Mouse (Mus musculus) erythroblast, adult 5-6 weeks (primary cell): Measurements from ENCODE around the gene Rtl8a. TPM values are rescaled to one million over a fixed set of nuclear protein-coding genes. Genes with fewer than 3 reads are reported as not detected.
"Not testable (repeated sequence)": the region's sequence is repeated elsewhere in the genome, so short reads cannot be mapped to it uniquely, and the experiment has no call there.

Experiments used
- ATAC-seq: replicated peaks from 2 replicates; pipeline ENCODE4 v1.8.0; 2016; ENCODE audit warnings: moderate number of reproducible peaks, mild to moderate bottlenecking, moderate TSS enrichment, inconsistent platforms; ENCODE audit not compliant: poor library complexity, low FRiP score, severe bottlenecking
- total RNA-seq, 2 experiments: library from RNA; stranded (forward) in 1 of 2; stranded (reverse) in 1 of 2; fragments of 150-400 nt in 1 of 2; fragments of 200-764, 138-1000 nt in 1 of 2; gene quantifications; 2 replicates each; pipeline versions ENCODE4 v1.2.3 to v1.2.4; 2015 to 2017; ENCODE audit warnings: low replicate concordance in 2 of 2

Rtl8a gene
- total RNA-seq (2015; ENCODE audit: low replicate concordance) (4.0 TPM in 1 of 2 replicates, not detected in the other), total RNA-seq (2017; ENCODE audit: low replicate concordance) (0.42 and 1.4 TPM in 2 replicates)

DNA sequence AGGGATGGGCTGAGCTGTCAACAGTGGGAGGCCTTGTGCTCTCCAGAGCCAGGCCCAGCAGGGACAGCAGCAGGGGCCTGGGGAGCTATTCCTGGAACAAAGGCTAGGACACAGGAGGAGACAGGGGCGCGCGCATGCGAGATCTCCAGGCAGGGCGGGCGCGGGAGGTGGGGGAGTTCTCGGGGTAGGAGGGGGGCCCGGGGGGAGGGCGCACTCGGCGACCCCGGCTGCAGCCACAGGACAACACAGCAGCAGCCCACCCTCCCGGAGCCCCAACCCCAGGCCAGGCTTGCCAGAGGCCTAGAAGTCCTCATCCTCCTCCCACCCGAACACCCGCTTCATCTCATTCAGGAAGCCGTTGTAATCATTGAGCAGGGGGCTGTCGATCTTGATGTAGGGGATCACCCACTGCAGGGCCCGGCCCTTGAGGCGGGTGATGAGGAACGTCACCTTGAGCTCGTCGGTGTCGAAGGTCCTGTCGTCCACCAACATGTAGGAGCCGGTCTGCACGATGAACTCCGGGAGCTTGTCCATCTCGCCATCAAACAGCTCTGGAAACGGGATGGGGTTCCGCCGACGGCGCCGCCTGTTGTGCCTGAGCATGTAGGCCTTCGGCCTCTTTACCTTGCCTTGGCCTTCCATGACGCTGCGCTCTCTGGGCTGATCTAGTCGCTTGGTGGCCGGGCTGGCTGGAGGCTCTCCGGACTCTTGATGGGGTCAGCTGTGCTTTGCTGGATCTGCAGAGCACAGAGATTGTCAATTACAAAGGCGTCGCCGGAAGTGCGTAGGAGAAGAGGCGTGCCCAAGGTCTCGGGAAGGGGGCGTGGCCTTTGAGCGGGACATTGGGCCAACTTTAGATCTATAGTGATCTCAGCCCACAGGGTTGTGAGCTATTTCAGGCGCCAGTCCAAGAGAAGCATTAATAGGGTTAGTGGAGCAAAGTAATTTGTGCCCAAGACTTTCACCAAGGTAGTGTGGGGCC, at the start of gene Rtl8a:
TSS of gene Rtl8a (minus strand) at position 703 of the 982 bp plus-strand sequence.
- ATAC-seq = not testable (repeated sequence)

DNA sequence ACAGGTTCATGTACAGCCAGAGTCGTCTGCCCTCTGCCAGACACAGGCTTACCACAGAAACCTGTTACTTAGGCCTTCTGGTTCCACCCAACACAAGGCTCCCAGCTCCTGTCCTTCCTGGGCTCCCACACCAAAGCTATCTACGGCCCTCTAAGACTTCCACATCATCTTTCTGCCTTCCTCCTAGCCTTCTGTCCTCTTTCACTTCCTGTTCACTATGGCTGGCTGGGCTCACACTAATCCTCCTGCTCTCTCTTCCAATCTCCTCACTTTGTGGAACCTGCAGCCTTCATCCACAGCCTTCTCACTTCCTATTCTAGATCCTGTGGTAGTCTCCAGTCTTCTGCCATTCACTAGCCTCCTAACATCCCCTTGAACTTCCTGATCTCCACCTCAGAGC, 49.7 kb upstream of the Rtl8a start:
- no peak for ATAC-seq

DNA sequence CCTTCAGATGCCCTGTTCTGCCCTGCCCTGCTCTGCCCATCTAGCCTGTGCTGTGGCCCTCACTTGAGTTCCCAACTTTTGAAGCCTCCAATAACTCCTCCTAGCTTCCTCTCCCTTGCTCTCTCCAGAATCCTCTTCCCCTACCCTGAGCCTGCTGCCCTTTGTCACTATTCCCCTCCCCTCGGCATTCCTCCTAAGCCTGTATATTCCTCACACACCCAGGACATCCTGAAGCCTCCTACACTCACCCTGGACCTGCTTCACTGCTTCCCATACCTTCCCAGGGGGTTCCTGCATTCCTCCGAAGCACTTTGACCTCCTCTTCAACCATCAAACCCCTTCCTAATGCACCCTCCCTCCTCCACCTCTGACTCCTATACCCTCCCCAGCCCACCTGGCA, 48.6 kb upstream of the Rtl8a start:
- no peak for ATAC-seq

DNA sequence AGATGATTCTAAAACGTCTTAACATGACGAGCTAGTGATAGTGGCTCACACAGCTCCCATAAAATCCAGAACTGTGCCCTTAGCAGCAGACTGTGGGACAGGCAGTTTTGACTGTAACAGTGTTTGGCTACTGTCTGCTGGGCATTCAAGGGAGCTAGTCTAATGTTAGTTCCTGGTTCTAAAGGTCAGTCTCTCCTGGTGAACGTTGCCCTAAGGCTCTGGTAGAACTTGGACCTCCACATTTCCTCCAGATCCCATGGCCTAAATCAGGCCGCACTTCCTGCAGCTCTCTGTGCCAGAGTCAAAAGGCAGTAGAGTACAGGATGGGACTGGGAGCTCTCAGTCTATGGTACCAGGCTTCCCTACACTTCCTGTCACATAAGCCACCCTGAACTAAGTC, 41.2 kb upstream of the Rtl8a start:
- not testable (repeated sequence) for ATAC-seq

DNA sequence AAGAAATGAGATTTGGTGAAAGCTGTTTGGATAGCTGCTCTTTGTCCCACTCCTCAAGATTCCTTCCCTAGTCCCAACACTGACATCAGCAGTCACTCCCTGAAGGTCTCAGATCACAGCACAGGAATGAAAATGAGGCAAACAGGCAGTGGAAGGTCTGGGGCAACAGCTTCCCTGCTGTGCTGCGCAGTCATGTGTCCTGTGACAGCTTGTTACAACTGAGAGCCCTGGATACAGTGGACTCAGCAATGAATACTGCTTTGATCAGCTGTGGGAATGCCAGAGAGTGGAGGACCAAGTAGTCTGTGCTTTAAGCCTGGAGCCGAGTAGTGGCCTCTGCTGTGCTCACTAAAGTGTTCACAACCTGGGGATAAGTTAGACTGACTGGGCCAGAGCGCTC, 39.2 kb upstream of the Rtl8a start:
- ATAC-seq = not testable (repeated sequence)

DNA sequence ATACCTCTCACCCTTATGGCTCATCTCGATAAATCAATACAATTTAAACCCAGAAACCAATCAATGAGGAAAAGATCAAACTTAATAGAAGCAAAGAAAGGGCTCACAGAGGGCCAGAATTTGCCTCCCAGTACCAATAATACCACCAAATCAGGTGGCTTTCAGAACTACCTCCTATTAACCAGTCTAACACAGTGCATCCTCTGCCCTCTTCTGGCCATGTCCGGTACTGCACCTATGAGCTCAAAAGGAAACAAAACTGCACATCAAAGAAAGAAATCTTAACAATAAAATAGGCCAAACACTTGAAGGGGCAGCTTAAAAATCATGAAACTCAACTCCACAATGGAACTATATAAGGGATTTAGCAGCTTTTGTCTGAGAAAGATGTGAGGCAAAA, 33.5 kb upstream of the Rtl8a start:
- not testable (repeated sequence) for ATAC-seq

DNA sequence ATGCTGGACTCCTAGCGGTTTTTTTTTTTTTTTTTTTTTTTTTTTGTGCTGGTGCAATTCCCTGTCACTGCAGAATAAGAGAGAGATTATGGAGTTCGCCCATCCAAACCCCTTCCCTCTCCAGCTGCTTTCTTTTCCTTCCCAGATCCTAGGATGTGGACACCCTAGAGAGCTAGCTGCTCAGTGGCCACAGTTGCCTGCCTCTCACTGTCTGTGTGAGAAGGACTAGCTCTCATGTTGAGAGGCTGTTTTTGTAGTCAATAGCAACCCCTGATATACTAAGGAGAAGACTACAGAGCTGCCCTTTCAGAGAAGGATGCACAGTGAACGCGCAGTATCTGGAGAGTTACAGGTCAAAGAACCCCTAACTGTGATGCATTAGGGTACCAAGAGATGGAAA, 27.2 kb upstream of the Rtl8a start:
- ATAC-seq = not testable (repeated sequence)

DNA sequence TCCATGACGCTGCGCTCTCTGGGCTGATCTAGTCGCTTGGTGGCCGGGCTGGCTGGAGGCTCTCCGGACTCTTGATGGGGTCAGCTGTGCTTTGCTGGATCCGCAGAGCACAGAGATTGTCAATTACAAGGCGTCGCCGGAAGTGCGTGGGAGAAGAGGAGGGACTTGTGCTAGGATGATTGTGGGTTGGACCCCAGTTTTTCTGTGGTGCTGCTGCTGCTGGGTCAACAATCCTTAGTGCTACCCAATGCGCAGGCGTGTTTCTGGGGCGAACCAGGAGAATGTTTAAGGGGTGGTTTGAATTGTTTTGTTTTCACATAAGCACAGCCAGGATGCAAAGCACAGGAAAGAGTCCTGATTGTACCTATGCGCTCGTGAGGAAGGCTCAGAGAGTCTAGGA, 26.8 kb upstream of the Rtl8a start, which contains the start of gene Rtl8b:
TSS of gene Rtl8b (minus strand) at position 115 of the 400 bp plus-strand sequence.
- ATAC-seq = no peak

DNA sequence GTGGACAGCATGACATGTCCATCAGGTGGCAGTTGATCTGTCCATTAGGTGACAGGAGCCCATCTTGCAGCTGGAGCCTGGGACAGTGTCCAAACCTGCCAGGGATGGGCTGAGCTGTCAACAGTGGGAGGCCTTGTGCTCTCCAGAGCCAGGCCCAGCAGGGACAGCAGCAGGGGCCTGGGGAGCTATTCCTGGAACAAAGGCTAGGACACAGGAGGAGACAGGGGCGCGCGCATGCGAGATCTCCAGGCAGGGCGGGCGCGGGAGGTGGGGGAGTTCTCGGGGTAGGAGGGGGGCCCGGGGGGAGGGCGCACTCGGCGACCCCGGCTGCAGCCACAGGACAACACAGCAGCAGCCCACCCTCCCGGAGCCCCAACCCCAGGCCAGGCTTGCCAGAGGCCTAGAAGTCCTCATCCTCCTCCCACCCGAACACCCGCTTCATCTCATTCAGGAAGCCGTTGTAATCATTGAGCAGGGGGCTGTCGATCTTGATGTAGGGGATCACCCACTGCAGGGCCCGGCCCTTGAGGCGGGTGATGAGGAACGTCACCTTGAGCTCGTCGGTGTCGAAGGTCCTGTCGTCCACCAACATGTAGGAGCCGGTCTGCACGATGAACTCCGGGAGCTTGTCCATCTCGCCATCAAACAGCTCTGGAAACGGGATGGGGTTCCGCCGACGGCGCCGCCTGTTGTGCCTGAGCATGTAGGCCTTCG, 26.2 kb upstream of the Rtl8a start:
- not testable (repeated sequence) for ATAC-seq

DNA sequence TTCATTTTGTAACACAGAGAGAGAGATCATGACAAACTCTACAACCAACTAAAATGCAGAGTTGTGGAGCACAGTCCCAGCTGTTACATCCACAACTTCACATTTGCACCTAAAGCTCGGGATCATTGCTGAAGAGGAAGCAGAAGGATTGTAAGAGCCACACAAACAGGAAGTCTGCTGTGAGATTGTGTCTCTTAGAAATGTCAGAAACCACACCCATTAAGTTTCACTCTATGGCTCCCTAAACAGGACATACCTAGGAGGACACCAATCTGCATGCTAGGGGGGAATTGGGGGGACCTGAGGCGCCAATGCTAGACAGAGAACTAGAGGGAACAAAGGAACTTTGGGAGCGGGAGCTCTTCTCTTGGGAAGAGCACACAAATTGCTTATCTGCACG, 9.4 kb upstream of the Rtl8a start:
- not testable (repeated sequence) for ATAC-seq

DNA sequence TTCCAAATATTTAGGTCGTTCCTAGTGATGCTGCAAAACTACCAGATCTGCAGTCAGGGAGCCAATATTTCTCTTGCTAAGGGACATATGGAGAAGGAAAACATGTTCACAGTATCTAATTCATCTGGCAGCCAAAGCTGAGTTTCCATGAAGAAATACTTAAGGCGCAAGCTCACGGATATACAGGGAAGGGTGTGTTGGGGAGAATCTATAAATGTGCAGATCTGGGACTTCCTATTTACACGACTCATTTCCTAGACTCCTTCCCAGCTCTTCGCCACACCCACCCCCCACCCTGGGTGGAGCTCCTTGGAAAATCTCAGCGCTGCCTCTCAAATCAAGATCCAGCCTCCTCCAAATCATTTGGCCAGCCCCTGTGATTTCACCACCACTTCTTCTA, 2.4 kb upstream of the Rtl8a start:
- no peak for ATAC-seq

DNA sequence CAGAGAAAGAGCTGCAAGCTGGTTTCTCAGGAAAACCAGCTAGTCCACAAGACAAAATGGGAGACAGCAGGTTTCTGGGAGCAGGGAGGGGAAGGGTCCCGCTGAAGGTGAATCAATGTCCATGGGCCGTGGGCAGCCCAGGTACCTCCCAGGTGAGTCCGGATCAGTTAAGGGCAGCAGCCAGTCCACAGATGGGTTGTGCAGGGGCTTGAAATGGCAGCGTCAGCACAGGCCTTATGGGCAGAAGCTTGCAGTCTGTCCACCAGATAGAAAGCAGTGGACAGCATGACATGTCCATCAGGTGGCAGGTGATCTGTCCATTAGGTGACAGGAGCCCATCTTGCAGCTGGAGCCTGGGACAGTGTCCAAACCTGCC, 890 bp downstream of the Rtl8a start:
- ATAC-seq = not testable (repeated sequence)

DNA sequence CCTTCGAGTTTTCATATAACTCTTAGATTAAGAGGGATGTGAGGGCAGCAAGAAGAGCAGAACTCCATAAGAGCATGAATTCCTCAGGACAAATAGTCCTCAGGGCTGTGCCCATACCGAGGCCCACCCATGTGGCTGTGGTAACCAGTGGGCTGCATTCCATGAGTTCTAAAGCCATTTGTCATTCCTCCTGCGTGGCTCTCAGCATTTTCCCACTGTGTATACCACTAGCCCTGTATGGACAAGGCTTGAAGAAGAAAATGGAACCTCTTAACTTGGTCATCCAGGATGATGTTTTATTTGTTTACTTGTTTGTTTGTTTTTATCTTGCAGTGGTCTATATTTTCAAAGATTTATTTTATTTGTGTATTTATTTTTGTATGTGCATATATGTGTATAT, 5.4 kb downstream of the Rtl8a start:
- not testable (repeated sequence) for ATAC-seq

DNA sequence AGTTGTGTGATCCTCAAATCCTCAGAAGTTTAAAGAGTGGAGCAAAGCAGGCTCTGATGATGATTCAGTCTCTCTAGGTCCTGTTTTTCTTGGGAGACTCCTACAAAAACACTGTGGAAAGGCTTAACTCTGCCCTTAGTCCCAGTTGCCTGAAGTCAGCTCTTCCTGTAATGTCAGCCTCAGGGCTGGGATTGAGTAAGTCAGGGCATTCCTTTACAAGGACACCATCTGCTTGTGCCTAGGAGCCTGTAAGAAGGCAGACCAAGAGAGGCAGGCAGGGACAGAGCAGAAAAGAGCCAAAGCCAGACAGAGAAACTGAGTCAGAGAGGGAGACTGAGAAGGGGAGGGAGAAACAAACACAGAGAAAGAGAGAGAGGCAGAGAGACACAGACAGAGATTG, 32.1 kb downstream of the Rtl8a start:
- not testable (repeated sequence) for ATAC-seq

DNA sequence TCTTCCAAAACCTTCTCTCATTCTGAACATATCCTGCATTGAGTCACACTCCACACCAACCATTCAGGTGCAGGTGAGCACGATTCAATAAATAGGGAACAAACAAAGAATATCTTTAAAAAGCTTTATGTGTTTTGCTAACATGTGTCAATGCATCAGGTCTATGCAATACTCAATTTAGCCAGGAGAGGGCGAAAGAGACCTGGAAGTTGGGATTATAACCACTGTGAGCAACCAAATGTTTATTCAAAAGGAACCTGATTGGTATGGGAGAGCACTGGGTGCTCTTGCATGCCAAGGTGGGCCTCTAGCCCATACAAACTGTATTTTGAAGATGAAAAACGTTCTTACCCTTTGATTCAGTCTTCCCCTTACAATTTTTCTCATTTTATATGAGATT, 32.9 kb downstream of the Rtl8a start:
- ATAC-seq = no peak

DNA sequence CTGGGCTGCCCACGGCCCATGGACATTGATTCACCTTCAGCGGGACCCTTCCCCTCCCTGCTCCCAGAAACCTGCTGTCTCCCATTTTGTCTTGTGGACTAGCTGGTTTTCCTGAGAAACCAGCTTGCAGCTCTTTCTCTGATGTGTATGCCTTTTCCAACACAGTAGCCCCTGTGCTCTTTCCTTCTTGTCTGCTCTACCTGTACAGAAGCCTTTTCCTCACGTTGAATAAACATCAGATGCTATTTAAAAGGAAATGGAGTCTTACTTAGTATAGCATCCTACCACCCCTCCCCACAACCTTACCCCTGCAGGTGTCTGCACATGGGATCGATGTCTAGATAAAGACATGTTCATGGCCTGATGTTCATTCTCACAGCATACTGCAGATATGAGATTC, 34.6 kb downstream of the Rtl8a start, which contains the start of gene Gm14597:
TSS of gene Gm14597 (minus strand) at position 101 of the 400 bp plus-strand sequence.
- ATAC-seq = not testable (repeated sequence)

DNA sequence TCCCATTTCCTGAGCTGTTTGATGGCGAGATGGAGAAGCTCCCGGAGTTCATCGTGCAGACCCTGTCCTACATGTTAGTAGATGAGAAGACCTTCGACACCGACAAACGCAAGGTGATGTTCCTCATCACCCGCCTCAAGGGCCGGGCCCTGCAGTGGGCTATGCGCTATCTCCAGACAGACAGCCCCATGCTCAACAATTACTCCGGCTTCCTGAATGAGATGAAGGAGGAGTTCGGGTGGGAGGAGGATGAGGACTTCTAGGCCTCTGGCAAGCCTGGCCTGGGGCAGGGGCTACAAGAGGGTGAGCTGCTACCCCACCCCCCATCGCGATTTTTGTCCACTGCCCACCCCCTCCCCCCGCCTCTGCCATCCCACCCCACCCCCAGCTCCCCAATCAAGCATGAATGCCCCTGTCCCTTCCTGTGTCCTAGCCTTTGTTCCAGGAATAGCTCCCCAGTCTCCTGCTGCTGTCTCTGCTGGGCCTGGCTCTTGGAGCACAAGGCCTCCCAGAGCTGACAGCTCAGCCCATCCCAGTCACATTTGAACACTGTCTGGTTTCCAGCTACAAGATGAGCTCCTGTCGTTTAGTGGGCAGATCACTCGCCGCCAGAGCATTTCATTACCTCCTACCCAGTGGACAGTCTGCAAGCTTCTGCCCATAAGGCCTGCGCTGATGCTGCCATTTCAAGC, 35.2 kb downstream of the Rtl8a start:
- no peak for ATAC-seq

DNA sequence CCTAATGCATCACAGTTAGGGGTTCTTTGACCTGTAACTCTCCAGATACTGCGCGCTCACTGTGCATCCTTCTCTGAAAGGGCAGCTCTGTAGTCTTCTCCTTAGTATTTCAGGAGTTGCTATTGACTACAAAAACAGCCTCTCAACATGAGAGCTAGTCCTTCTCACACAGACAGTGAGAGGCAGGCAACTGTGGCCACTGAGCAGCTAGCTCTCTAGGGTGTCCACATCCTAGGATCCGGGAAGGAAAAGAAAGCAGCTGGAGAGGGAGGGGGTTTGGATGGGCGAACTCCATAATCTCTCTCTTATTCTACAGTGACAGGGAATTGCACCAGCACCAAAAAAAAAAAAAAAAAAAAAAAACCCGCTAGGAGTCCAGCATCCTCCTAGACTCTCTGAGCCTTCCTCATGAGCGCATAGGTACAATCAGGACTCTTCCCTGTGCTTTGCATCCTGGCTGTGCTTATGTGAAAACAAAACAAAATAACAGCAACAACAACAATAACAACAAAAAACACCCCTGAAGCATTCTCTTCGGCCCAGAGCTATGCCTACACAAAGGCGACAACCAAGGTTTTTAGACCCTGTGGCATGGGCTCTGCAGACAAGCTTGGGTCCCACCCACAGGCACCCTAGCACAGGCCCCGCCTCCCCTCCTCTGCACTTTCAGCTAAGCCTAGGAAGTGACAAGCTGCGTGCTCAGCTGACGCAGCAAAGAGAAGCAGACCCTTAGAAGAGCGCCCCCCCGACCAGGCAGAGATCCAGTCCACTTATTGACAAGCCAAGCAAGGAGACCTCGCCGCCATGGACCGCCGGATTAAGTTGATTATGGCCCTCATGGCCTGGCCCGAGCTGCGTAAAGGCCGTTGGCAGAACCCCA, 36.0 kb downstream of the Rtl8a start, which contains the start of gene Rtl8c:
TSS of gene Rtl8c (plus strand) at position 791 of the 880 bp plus-strand sequence.
- ATAC-seq = no peak

DNA sequence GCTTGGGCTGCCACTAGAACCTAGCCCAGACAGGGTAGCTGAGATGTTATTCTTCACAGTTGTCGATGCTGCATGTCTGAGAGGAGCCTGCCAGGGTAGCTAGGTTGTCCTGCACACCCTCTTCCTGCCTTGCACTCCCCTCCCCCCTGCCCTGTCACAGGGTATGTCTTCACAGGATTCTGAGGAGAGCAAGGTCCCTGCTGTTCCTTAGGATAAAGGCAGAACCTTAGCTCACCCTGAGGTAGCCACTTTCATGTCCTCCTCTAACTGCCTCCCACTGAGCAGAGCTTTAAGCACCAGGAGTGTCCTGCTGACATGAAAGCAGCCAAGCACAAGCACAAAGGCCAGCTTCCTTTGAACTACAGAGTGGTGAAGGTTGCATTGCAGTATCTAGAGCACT, 37.3 kb downstream of the Rtl8a start:
- not testable (repeated sequence) for ATAC-seq
